ENCODE assay signal across 33 mouse cellular contexts in genomic region chr12:85903986-85904385, GRCm38 (mm10).
DNase-seq lines count a peak whose midpoint lies in the region; ATAC-seq and TF ChIP-seq lines count a peak whose summit lies in the region.
"Had no signal": no experiment of that assay in that cellular context is flagged by ENCODE, and none has a peak within 500 bp of the region (broad histone marks: within the 10 kb centered on the region; RNA-seq: fewer than 3 reads in every experiment).

No protein-coding gene starts in this region.

- H3K27ac ChIP-seq in testis, adult 2 months (ENCODE audit: control insufficient read depth, insufficient read depth, low read depth, low read length) = 0 out of 2 replicates have a peak overlapping the region, but pooled peaks have one; percentile 52
- H3K27ac ChIP-seq: embryonic facial prominence, embryonic 13.5 days; forebrain, embryonic 10.5 days; forebrain, embryonic 15.5 days; hindbrain, embryonic 13.5 days; limb, embryonic 10.5 days; limb, embryonic 15.5 days; liver, embryonic 14.5 days had no signal

- DNase-seq in testis, postnatal 14 days (ENCODE audit: low spot score) = no peak
- peak; percentile 55 for DNase-seq in NIH3T3 (ENCODE audit: low read depth)
- no peak for DNase-seq in thymus, postnatal 36 days
- DNase-seq: adrenal gland, adult 8-10 months; cerebellum, adult 11-12 months; cerebellum, adult 9-11 months; gastrocnemius, postnatal 10 days; heart, adult 18-20 months; heart, postnatal 4 days; kidney, adult 9 months; kidney, postnatal 10 days; layer of hippocampus, postnatal 36 days; lung, embryonic 14.5 days; lung, postnatal 36 days; midbrain, embryonic 14.5 days; retina, postnatal 1 day; right cerebral cortex, postnatal 14 days; thymus, adult 2 months; thymus, postnatal 4 days had no signal

- no peak overlapping the region for H3K4me3 ChIP-seq in testis, adult 2 months (ENCODE audit: control insufficient read depth, low read depth, low read length)
- H3K4me3 ChIP-seq: embryonic facial prominence, embryonic 13.5 days; forebrain, embryonic 10.5 days; forebrain, embryonic 15.5 days; heart, embryonic 12.5 days; hindbrain, embryonic 13.5 days; limb, embryonic 10.5 days; limb, embryonic 15.5 days had no signal

- peak; percentile 60; the same call in 1 of the 2 replicates for TF ChIP-seq POLR2A in testis, adult 2 months (IDR thresholded peaks at IDR 0.05; ENCODE audit: control insufficient read depth, low read depth, low read length)

- H3K4me1 ChIP-seq in testis, adult 2 months (ENCODE audit: control insufficient read depth, insufficient read depth, low read length) = no peaks in the 10 kb centered on the region
- H3K4me1 ChIP-seq: forebrain, embryonic 15.5 days; hindbrain, embryonic 13.5 days; limb, embryonic 10.5 days; limb, embryonic 15.5 days had no signal

- no peak for TF ChIP-seq CTCF in testis, adult 2 months (IDR thresholded peaks at IDR 0.05; ENCODE audit: control insufficient read depth, insufficient read depth, insufficient replicate concordance, low read depth, low read length)

- peak; percentile 79 for ATAC-seq in megakaryocyte progenitor cell, adult 5-6 weeks (replicated peaks; ENCODE audit: poor library complexity)
- ATAC-seq in CD4-positive, CD25-positive, alpha-beta regulatory T cell, adult 4 months = no peak
- no peak for ATAC-seq in cerebellum, adult (ENCODE audit: insufficient number of reproducible peaks, low FRiP score, low TSS enrichment)
- ATAC-seq: activated CD4-positive, CD25-positive, alpha-beta regulatory T cell, adult 4 months; forebrain, embryonic 15.5 days; intestine, postnatal 0 days had no signal

- H3K36me3 ChIP-seq in testis, adult 2 months (ENCODE audit: control insufficient read depth, insufficient read depth, low read length) = no peaks in the 10 kb centered on the region
- H3K36me3 ChIP-seq: forebrain, embryonic 15.5 days had no signal

- H3K27me3 ChIP-seq in testis, adult 2 months (ENCODE audit: control insufficient read depth, insufficient read depth, low read length) = no peaks in the 10 kb centered on the region
- H3K27me3 ChIP-seq: embryonic facial prominence, embryonic 13.5 days; forebrain, embryonic 15.5 days; heart, embryonic 12.5 days; hindbrain, embryonic 13.5 days; limb, embryonic 15.5 days had no signal
